Mouse (Mus musculus): ENCODE results near the gene Nphs2. TPM values are rescaled to one million over a fixed set of nuclear protein-coding genes. Genes with fewer than 3 reads are reported as not detected.
"Not testable (repeated sequence)": the region's sequence is repeated elsewhere in the genome, so short reads cannot be mapped to it uniquely, and the experiment has no call there.

The Nphs2 gene
- polyA plus RNA-seq, 1 experiment from 2014 or later, result 15.5 TPM

DNA sequence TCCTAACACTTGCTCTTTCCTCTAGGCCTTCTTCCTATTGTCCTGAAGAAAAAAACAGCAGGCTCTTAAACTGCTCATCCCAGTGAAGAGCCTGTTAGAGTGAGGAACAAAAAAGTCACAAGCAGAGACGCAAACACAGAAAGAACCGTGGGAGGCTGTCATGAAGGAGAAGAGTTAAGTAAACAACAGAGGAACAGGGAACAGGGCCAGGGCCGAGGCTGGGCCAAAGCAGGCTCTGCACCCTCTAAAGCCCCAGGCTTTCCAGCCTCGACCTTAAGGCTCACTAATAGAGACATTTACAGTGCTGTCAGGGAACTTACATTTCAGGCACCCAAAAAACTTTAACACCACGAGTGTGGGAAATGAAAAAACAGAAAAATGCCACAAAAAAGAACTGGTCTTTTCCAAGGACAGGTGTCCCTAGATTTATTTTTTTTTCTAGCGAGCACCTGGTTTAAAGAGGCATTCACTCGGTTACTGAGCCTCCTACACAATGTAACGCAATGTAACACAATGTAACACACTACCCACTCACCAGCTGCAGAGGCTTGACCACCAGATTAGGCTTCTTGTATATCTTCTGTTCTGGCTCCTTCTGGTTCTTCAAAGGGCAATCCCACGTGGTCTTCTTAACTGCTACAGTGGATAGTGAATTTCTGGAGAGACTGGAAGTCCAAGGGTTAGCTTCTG is 25.5 kb upstream of the Nphs2 start:
- Histone ChIP-seq H3K9ac (ENCODE audit: low read depth, low read length) (no peak overlapping the region), H3K36me3 (ENCODE audit: control insufficient read depth, insufficient read depth, low read length) (no peaks in the 10 kb centered on the region), H3K4me1 (ENCODE audit: control insufficient read depth, insufficient read depth, low read length) (no peaks in the 10 kb centered on the region), H3K27ac (ENCODE audit: low read depth, low read length) (no peak overlapping the region), H3K9me3 (ENCODE audit: control insufficient read depth, low read length) (no peaks in the 10 kb centered on the region), H3K27me3 (ENCODE audit: control insufficient read depth, insufficient read depth, low read length) (no peaks in the 10 kb centered on the region), H3K4me2 (replicated peaks; ENCODE audit: low read depth, low read length) (no peak overlapping the region), H3K4me3 (ENCODE audit: low read length) (no peak overlapping the region)
- ATAC-seq (ENCODE audit: low FRiP score, low TSS enrichment), result no peak
- 42% methylated on average over 9 of the region's 9 CpGs for WGBS

DNA sequence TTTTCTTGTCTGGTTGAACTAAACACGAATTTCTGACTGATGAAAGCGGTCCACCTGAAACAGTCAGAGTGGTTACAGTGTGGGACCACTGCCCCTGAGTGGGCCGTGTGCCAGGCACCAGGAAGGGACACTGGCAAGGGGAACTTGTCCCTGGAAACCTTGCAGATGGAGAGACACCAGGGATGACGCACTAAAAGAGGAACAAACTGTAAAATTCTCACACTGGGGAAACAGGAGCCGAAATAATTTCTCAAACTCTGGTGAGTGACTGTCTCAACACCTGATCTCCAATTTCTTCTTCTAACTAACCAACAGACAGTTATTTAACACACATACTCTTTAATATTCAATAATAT is 25.0 kb upstream of the Nphs2 start:
- Histone ChIP-seq H3K36me3 (ENCODE audit: control insufficient read depth, insufficient read depth, low read length) (no peaks in the 10 kb centered on the region), H3K27me3 (ENCODE audit: control insufficient read depth, insufficient read depth, low read length) (no peaks in the 10 kb centered on the region), H3K27ac (ENCODE audit: low read depth, low read length) (no peak overlapping the region), H3K4me2 (replicated peaks; ENCODE audit: low read depth, low read length) (no peak overlapping the region), H3K4me3 (ENCODE audit: low read length) (no peak overlapping the region), H3K9me3 (ENCODE audit: control insufficient read depth, low read length) (no peaks in the 10 kb centered on the region), H3K9ac (ENCODE audit: low read depth, low read length) (no peak overlapping the region), H3K4me1 (ENCODE audit: control insufficient read depth, insufficient read depth, low read length) (no peaks in the 10 kb centered on the region)
- no peak for ATAC-seq (ENCODE audit: low FRiP score, low TSS enrichment)
- WGBS, result 80% methylated on average over 5 of the region's 5 CpGs

DNA sequence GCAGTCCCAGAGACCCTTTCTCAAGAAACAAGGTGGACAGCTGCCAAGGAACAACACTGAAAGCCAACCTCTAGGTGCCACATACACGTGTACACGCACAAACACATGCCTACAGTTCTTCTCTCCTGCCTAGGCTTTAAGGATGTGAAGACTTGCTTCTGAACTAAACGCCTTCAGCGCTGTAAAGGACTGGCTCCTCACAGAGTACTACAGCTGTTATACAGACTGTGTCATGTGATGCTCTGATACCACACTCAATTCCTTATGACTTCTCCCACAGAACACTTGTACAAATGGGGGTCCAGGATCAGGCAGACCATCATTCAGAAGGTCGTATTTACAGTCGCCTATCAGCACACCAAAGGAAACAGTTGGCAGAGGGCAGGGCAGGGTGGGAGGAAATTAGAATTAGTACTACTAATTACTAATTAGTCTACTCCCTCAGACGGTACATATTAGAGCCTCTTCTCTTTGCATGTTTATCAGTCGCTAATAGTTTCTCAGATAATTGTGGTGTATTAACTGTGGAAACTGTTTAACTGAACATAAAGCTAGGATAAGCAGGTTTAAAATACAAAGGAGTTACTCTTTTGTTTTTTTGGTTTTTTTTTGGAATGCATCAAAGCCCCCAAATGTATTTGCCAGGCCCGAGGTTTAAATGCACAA is 21.8 kb upstream of the Nphs2 start:
- no peak overlapping the region for H3K4me2 ChIP-seq (replicated peaks; ENCODE audit: low read depth, low read length)
- H3K27ac ChIP-seq (ENCODE audit: low read depth, low read length), result no peak overlapping the region
- no peaks in the 10 kb centered on the region for H3K36me3 ChIP-seq (ENCODE audit: control insufficient read depth, insufficient read depth, low read length)
- H3K4me1 ChIP-seq (ENCODE audit: control insufficient read depth, insufficient read depth, low read length), result no peaks in the 10 kb centered on the region
- 88% methylated on average over 9 of the region's 9 CpGs for WGBS
- no peak overlapping the region for H3K9ac ChIP-seq (ENCODE audit: low read depth, low read length)
- H3K27me3 ChIP-seq (ENCODE audit: control insufficient read depth, insufficient read depth, low read length), result no peaks in the 10 kb centered on the region
- H3K9me3 ChIP-seq (ENCODE audit: control insufficient read depth, low read length), result no peaks in the 10 kb centered on the region
- no peak for ATAC-seq (ENCODE audit: low FRiP score, low TSS enrichment)
- H3K4me3 ChIP-seq (ENCODE audit: low read length), result no peak overlapping the region

DNA sequence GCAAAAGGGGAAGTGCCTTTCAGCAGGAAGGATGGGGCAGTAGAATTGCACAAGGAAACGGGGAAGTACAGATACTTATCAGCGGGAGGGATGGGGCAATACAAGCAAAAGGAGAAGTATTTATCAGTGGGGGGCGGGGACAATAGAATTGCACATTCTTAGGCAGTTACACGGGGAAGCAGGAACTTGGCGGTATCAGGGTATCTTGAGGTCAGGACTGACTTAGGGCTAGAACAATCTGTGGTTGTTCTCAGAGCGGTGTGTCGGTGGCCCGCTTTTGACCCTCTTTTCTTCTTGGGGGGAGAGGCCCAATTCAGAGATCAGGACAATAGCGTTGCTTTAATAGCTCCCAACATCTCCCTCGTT is 21.3 kb upstream of the Nphs2 start:
- 77% methylated on average over 10 of the region's 10 CpGs for WGBS
- not testable (repeated sequence) for H3K4me2 ChIP-seq (replicated peaks; ENCODE audit: low read depth, low read length)

DNA sequence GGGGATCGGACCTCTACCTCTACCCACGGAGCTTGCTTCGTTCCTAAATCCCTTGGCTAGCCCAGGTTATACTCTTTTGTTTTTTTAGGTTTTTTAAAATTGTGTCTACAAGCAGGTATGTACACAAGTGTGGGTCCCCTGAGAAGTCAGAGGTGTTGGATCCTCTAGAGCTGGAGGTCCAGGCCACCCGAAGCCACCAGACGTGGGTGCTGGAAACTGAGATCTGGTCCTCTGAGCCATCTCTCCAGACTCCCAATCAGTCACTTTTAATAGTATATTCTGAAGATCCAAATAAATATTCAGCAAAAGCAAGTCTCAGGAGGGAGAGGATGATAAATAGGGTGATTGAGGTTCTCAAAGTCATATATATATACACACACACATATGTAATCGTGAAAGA is 20.5 kb upstream of the Nphs2 start:
- no peak overlapping the region for H3K9ac ChIP-seq (ENCODE audit: low read depth, low read length)
- H3K9me3 ChIP-seq (ENCODE audit: control insufficient read depth, low read length), result no peaks in the 10 kb centered on the region
- H3K4me3 ChIP-seq (ENCODE audit: low read length), result no peak overlapping the region
- H3K27me3 ChIP-seq (ENCODE audit: control insufficient read depth, insufficient read depth, low read length), result no peaks in the 10 kb centered on the region
- no peak overlapping the region for H3K27ac ChIP-seq (ENCODE audit: low read depth, low read length)
- no peaks in the 10 kb centered on the region for H3K4me1 ChIP-seq (ENCODE audit: control insufficient read depth, insufficient read depth, low read length)
- no peak overlapping the region for H3K4me2 ChIP-seq (replicated peaks; ENCODE audit: low read depth, low read length)
- no peak for ATAC-seq (ENCODE audit: low FRiP score, low TSS enrichment)
- WGBS, result 95% methylated on average over 6 of the region's 6 CpGs
- no peaks in the 10 kb centered on the region for H3K36me3 ChIP-seq (ENCODE audit: control insufficient read depth, insufficient read depth, low read length)

More for the DNA sequence above, 21.3 kb upstream of the Nphs2 start:
- not testable (repeated sequence) for H3K4me1 ChIP-seq (ENCODE audit: control insufficient read depth, insufficient read depth, low read length); H3K9me3 ChIP-seq (ENCODE audit: control insufficient read depth, low read length); H3K4me3 ChIP-seq (ENCODE audit: low read length); H3K27ac ChIP-seq (ENCODE audit: low read depth, low read length); ATAC-seq (ENCODE audit: low FRiP score, low TSS enrichment); H3K36me3 ChIP-seq (ENCODE audit: control insufficient read depth, insufficient read depth, low read length); H3K27me3 ChIP-seq (ENCODE audit: control insufficient read depth, insufficient read depth, low read length); H3K9ac ChIP-seq (ENCODE audit: low read depth, low read length)

DNA sequence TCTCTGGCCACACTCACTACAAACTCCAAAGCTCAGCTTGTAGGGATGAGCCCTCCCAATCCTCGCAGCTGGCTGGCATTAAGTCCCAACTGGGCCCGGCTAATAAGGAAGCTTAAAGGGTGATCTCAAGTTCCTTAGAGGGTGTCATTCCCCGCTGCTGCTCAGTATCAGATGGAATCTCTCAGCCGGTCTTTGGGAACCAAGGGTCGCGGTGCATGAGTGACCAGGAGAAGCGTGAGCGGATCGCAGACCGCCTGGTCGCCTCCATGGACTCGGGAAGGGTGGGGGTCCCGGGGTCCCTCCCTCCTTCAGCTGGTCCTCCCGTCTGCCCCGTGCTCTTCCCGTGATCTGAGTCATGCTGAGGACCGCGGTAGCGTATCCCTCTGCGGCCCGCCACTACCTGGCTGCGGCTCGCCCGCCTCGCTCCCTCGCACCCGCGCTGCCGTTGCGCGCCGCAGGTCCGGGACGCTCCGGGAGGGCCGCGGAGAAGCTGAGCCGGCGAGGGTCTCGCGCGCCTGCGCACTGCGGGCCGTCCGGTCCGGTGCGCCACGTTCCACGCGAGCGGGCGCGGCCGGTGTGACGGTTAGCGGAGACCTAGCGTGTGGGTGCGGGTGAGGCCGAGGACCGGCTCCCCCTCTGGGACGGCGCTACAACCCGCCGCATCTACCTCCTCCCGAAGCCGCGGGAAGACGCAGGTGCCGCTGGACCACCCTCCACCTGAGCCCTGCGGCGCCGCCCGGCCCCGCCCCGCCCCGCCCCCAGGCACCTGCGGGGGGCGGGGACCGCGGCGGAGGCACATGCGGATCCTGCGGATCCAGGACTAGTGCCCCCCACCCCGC is 7.4 kb upstream of the Nphs2 start, which contains the start of gene Tdrd5:
Tdrd5 (minus strand) TSS at position 754 of the 839 bp plus-strand sequence.
- peak within 1 kb of the TSS; percentile 60 for H3K9ac ChIP-seq (ENCODE audit: low read depth, low read length)
- no peaks in the 10 kb centered on the region for H3K36me3 ChIP-seq (ENCODE audit: control insufficient read depth, insufficient read depth, low read length)
- peak within 1 kb of the TSS; percentile 66 for H3K4me3 ChIP-seq (ENCODE audit: low read length)
- no peaks in the 10 kb centered on the region for H3K4me1 ChIP-seq (ENCODE audit: control insufficient read depth, insufficient read depth, low read length)
- peak; percentile 87 for ATAC-seq (ENCODE audit: low FRiP score, low TSS enrichment)
- H3K4me2 ChIP-seq (replicated peaks; ENCODE audit: low read depth, low read length), result peak within 1 kb of the TSS; percentile 98
- peaks cover 45% of the 10 kb centered on the region for H3K27me3 ChIP-seq (ENCODE audit: control insufficient read depth, insufficient read depth, low read length)
- WGBS, result under 1% methylated on average over 66 of the region's 85 CpGs
- H3K27ac ChIP-seq (ENCODE audit: low read depth, low read length), result no peak within 1 kb of the TSS
- peaks cover 4% of the 10 kb centered on the region; the same call in 1 of the 2 replicates for H3K9me3 ChIP-seq (ENCODE audit: control insufficient read depth, low read length)

DNA sequence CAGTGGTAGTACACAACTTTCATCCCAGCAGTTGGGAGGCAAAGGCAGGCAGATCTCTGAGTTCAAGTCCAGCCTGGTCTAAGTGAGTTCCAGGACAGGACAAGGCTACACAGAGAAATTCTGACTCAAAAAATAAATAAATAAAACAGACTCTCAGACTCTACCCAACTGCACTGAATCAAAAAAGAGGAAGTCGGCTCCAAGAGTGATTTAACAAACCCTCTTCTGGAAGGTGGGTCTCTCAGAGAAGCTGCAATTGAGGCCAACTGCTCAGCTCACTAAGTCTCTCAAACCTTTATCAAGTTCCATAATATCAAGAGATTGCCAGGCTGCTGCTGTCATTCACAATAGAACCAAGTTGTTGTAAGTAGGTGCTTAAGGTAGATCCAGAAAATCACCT is 1.9 kb upstream of the Nphs2 start:
- ATAC-seq (ENCODE audit: low FRiP score, low TSS enrichment), result no peak
- Histone ChIP-seq H3K27ac (ENCODE audit: low read depth, low read length) (no peak overlapping the region), H3K27me3 (ENCODE audit: control insufficient read depth, insufficient read depth, low read length) (peaks cover 45% of the 10 kb centered on the region), H3K36me3 (ENCODE audit: control insufficient read depth, insufficient read depth, low read length) (no peaks in the 10 kb centered on the region), H3K9me3 (ENCODE audit: control insufficient read depth, low read length) (no peaks in the 10 kb centered on the region), H3K4me2 (replicated peaks; ENCODE audit: low read depth, low read length) (no peak overlapping the region), H3K4me1 (ENCODE audit: control insufficient read depth, insufficient read depth, low read length) (peaks cover 6% of the 10 kb centered on the region), H3K4me3 (ENCODE audit: low read length) (no peak overlapping the region), H3K9ac (ENCODE audit: low read depth, low read length) (no peak overlapping the region)
- WGBS, result 75% methylated on average over 1 of the region's 1 CpGs

DNA sequence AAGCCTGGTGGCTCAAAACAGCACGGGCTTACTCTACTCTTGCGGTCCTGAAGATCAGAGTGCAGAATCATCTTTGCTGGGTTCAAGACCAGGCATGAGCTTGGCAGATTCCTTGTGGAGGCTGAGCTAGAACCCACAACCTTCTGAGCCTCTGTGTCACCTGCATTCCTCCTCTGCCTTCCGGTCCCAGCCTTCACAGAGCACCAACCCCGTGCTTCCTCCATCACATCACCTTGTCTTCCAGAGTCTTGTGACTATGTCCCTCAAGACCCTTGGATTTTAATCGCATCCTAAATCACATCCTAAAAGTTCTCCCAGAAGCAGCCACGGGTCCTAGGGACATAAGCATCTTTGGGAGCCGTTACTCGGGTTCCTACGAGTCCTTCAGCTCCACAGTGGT is 12.6 kb downstream of the Nphs2 start:
- Histone ChIP-seq H3K9ac (ENCODE audit: low read depth, low read length) (no peak overlapping the region), H3K27ac (ENCODE audit: low read depth, low read length) (no peak overlapping the region), H3K4me2 (replicated peaks; ENCODE audit: low read depth, low read length) (no peak overlapping the region), H3K9me3 (ENCODE audit: control insufficient read depth, low read length) (no peaks in the 10 kb centered on the region), H3K4me1 (ENCODE audit: control insufficient read depth, insufficient read depth, low read length) (no peaks in the 10 kb centered on the region), H3K4me3 (ENCODE audit: low read length) (no peak overlapping the region), H3K27me3 (ENCODE audit: control insufficient read depth, insufficient read depth, low read length) (no peaks in the 10 kb centered on the region), H3K36me3 (ENCODE audit: control insufficient read depth, insufficient read depth, low read length) (no peaks in the 10 kb centered on the region)
- WGBS, result 87% methylated on average over 9 of the region's 9 CpGs
- ATAC-seq (ENCODE audit: low FRiP score, low TSS enrichment), result no peak

DNA sequence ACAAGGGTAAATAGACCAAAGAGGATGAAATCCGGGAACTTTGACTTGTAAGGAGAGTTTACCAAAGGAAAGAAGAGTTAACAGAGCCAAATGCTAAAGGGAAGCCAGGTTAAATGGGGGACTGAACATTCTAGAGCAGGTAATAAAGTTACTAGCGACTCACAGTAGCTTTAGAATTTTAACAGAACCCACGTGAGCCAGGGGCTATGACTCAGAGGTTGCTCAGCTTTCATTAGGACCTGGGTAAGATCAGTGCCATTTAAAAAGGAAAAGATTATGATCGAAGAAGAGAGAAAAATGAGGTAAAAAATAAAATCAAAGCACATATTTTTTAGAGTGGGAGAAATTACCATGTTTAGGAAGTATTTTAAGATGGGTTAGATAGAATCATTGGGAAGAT is 30.3 kb downstream of the Nphs2 start:
- Histone ChIP-seq H3K4me3 (ENCODE audit: low read length) (no peak overlapping the region), H3K27me3 (ENCODE audit: control insufficient read depth, insufficient read depth, low read length) (no peaks in the 10 kb centered on the region), H3K36me3 (ENCODE audit: control insufficient read depth, insufficient read depth, low read length) (no peaks in the 10 kb centered on the region), H3K4me2 (replicated peaks; ENCODE audit: low read depth, low read length) (no peak overlapping the region), H3K27ac (ENCODE audit: low read depth, low read length) (no peak overlapping the region), H3K9me3 (ENCODE audit: control insufficient read depth, low read length) (no peaks in the 10 kb centered on the region), H3K9ac (ENCODE audit: low read depth, low read length) (no peak overlapping the region), H3K4me1 (ENCODE audit: control insufficient read depth, insufficient read depth, low read length) (no peaks in the 10 kb centered on the region)
- ATAC-seq (ENCODE audit: low FRiP score, low TSS enrichment), result no peak
- WGBS, result 71% methylated on average over 4 of the region's 4 CpGs
